Mouse (Mus musculus): ENCODE results near the gene Actn2. TPM values are rescaled to one million over a fixed set of nuclear protein-coding genes. Genes with fewer than 3 reads are reported as not detected.

Gene Actn2
- polyA plus RNA-seq, 1 experiment from 2014 or later = 1.6 TPM

DNA sequence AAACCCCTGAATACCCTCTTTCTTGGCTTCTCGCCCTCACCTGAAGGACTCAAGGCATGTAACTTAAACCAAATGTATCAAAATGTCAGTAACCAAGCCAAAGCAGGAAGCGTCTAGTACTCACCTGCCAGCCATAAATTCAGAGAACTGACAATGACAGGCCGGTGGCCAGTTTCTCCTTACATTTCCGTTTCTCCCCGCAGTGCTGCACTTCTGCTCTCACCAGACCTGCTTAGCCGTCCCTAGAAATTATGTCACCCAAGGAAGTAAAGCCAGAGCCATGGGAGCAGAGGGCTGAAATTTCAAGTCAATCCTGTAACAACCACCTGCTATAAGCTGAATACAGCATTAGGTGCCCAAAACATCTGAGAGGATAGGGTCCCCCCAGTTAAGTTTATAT lies 887 bp upstream of the Actn2 start:
- H3K9me3 ChIP-seq = no peaks in the 10 kb centered on the region
- no peak overlapping the region for H3K9ac ChIP-seq
- H3K27me3 ChIP-seq = 0 out of 2 replicates have a peak, but pooled peaks cover 4% of the 10 kb centered on the region
- no peaks in the 10 kb centered on the region for H3K36me3 ChIP-seq (replicated peaks)
- H3K4me2 ChIP-seq = no peak overlapping the region
- H3K27ac ChIP-seq = no peak overlapping the region
- 56% methylated on average over 6 of the region's 6 CpGs for WGBS
- ATAC-seq (ENCODE audit: low FRiP score) = no peak
- no peak overlapping the region for H3K4me3 ChIP-seq (replicated peaks)
- H3K4me1 ChIP-seq = no peaks in the 10 kb centered on the region

DNA sequence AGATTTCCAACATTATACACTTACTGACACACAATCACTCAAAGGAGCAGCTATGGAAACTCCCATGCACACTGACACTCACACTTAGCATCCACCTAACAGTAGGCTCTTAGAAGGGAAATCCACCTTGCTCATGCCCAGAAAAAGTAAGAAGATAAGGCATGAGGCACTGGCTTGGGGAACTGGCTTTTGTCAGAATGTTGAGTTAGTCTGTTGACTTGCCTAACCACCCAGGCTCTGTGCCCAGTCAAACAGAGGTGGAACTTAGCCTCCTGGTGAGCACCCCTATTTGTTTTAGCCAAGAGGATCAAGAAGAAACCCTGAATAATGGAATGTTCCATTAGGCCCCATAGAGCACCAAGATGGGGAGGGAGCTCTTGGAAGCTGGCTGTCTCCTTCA lies 1.1 kb downstream of the Actn2 start:
- Histone ChIP-seq H3K27me3 (0 out of 2 replicates have a peak, but pooled peaks cover 4% of the 10 kb centered on the region), H3K27ac (no peak overlapping the region), H3K4me3 (replicated peaks) (no peak overlapping the region), H3K4me2 (no peak overlapping the region), H3K9ac (no peak overlapping the region), H3K36me3 (replicated peaks) (no peaks in the 10 kb centered on the region), H3K9me3 (no peaks in the 10 kb centered on the region), H3K4me1 (no peaks in the 10 kb centered on the region)
- no peak for ATAC-seq (ENCODE audit: low FRiP score)

DNA sequence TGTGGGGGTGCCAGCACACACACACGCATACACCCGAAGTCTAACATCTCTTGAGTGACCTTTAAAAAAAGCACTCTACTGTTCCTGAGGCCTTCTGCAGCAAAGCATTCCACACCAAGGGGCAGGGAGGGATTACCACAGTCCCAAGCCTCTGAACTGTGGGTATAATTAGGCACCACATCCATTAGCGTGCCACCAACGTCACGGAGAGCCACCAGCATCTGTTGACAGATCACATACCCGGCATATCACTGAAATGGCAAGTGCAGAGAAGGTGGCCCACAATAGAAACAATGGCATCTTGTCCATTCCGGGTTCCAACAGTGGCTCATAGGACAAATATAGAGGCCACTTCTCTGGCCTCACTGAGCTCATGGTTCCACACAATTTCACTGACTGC lies 2.8 kb downstream of the Actn2 start:
- no peak for ATAC-seq (ENCODE audit: low FRiP score)
- H3K4me3 ChIP-seq (replicated peaks) = no peak overlapping the region
- 86% methylated on average over 7 of the region's 7 CpGs for WGBS
- no peak overlapping the region for H3K27ac ChIP-seq
- 0 out of 2 replicates have a peak, but pooled peaks cover 4% of the 10 kb centered on the region for H3K27me3 ChIP-seq
- H3K4me2 ChIP-seq = no peak overlapping the region
- H3K4me1 ChIP-seq = no peaks in the 10 kb centered on the region
- no peaks in the 10 kb centered on the region for H3K36me3 ChIP-seq (replicated peaks)
- H3K9me3 ChIP-seq = no peaks in the 10 kb centered on the region
- H3K9ac ChIP-seq = no peak overlapping the region

DNA sequence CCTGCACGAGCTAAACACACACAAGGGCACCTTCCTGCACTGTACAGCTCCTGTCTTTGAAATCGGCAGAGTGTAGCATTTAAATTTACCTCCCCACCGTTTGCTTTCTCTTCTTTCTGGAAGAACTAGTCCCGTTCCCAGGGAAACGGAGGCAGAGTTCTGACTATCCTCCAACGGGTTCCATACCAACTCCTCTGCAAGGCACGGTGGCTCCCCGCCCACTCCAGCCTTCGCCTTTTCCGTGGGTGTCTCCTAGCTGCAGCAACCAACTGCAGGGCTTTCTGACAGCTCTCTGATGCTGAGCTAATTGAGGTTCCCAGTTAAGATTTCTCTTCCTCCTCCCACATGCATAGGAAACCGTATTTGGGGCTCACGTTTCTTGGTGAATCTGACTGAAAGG lies 6.5 kb downstream of the Actn2 start:
- Histone ChIP-seq H3K4me2 (no peak overlapping the region), H3K27me3 (no peaks in the 10 kb centered on the region)
- 79% methylated on average over 12 of the region's 12 CpGs for WGBS

DNA sequence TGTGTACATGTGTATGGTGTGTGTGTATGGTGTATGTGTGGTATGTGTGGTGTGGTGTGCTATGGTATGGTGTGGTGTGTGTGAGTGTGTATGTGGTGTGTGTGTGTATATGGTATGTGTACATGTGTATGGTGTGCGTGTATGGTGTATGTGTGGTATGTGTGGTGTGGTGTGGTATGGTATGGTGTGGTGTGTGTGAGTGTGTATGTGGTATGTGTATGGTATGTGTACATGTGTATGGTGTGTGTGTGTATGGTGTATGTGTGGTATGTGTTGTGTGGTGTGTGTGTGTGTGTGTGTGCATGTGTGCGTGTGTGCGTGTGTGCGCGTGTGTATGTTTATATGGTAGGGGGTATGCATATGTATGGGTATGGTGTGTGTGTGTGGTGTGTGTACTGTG lies 9.0 kb downstream of the Actn2 start:
- Histone ChIP-seq H3K4me3 (replicated peaks) (no peak overlapping the region), H3K4me1 (no peaks in the 10 kb centered on the region), H3K36me3 (replicated peaks) (no peaks in the 10 kb centered on the region), H3K27me3 (no peaks in the 10 kb centered on the region), H3K27ac (no peak overlapping the region), H3K9ac (no peak overlapping the region), H3K9me3 (no peaks in the 10 kb centered on the region), H3K4me2 (no peak overlapping the region)
- no peak for ATAC-seq (ENCODE audit: low FRiP score)
- 90% methylated on average over 5 of the region's 5 CpGs for WGBS

More for the DNA sequence above, 6.5 kb downstream of the Actn2 start:
- Histone ChIP-seq H3K27ac (no peak overlapping the region), H3K9ac (no peak overlapping the region), H3K4me3 (replicated peaks) (no peak overlapping the region), H3K36me3 (replicated peaks) (no peaks in the 10 kb centered on the region), H3K9me3 (no peaks in the 10 kb centered on the region), H3K4me1 (no peaks in the 10 kb centered on the region)
- no peak for ATAC-seq (ENCODE audit: low FRiP score)

DNA sequence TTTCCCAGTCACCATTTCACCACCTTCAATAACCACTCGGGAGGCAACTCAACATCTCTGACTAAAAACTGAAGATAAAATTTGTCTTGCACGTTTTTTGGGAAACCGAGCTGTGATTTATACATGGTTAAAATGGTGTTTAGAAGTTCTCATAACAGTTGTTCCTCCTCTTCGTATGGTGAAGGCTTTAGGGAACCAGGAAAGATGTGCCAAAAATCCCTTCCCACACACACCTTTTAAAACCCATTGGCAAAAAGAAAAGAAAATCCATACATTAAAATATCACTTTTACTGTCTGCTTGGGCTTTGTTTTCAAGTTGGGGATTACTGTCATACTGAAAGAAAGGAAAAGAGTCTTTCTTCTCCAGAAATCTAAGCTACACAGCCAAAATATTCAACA lies 12.2 kb downstream of the Actn2 start:
- H3K4me3 ChIP-seq (replicated peaks) = no peak overlapping the region
- ATAC-seq (ENCODE audit: low FRiP score) = no peak
- 85% methylated on average over 4 of the region's 4 CpGs for WGBS
- no peaks in the 10 kb centered on the region for H3K36me3 ChIP-seq (replicated peaks)
- no peaks in the 10 kb centered on the region for H3K4me1 ChIP-seq
- no peaks in the 10 kb centered on the region for H3K27me3 ChIP-seq
- no peak overlapping the region for H3K4me2 ChIP-seq
- no peak overlapping the region for H3K9ac ChIP-seq
- no peaks in the 10 kb centered on the region for H3K9me3 ChIP-seq
- H3K27ac ChIP-seq = no peak overlapping the region

DNA sequence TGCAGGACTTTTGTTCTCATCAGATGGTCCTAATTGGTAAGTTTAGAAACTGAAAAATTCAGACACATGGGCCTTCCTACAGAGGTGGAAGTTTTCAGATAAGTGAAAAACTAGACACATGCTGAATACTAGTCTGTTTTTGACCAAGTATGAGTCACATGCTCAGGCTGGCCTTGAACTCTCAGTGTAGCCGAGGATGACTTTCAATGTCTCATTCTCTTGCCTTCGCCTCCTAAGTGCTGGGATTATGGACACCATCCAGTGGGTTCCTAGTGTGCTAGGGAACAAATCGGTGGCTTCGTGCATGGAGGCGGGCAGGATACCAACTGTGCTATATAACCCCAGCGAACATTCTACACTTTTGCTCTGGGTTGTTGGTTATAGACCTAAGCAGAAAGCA lies 13.0 kb downstream of the Actn2 start:
- Histone ChIP-seq H3K27me3 (no peaks in the 10 kb centered on the region), H3K9ac (no peak overlapping the region), H3K4me1 (no peaks in the 10 kb centered on the region), H3K27ac (no peak overlapping the region), H3K9me3 (no peaks in the 10 kb centered on the region), H3K36me3 (replicated peaks) (no peaks in the 10 kb centered on the region), H3K4me3 (replicated peaks) (no peak overlapping the region), H3K4me2 (no peak overlapping the region)
- no peak for ATAC-seq (ENCODE audit: low FRiP score)
- 96% methylated on average over 6 of the region's 6 CpGs for WGBS

DNA sequence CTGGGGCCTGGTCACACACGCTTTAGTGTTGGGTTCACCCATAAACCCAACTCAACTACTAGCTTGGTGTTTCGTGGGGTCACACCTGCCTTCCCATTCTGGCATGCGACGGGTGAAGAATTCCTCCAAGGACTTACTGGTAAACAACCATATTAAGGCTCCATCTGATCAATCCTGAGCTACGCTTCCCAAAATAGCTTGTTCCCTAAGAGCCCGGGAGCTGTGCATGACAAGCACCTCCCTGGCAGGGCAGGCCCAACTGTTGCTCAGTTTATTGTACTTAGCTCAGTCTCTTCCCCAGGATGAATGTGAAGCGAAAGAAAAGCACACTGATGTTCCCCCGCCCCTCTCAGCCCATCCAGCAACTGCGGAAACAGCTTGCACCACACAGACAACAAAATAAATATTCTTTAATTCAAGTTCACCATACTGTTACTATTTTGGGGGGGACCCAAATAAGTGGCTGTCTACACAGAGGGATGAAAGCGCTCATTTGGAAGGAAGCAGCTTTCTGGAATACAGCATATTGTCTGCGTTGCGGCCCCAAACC lies 17.4 kb downstream of the Actn2 start:
- Histone ChIP-seq H3K4me3 (replicated peaks) (no peak overlapping the region), H3K9ac (no peak overlapping the region), H3K9me3 (no peaks in the 10 kb centered on the region), H3K4me2 (no peak overlapping the region), H3K27ac (no peak overlapping the region), H3K4me1 (no peaks in the 10 kb centered on the region), H3K36me3 (replicated peaks) (no peaks in the 10 kb centered on the region), H3K27me3 (no peaks in the 10 kb centered on the region)
- no peak for ATAC-seq (ENCODE audit: low FRiP score)
- WGBS = 89% methylated on average over 12 of the region's 12 CpGs

DNA sequence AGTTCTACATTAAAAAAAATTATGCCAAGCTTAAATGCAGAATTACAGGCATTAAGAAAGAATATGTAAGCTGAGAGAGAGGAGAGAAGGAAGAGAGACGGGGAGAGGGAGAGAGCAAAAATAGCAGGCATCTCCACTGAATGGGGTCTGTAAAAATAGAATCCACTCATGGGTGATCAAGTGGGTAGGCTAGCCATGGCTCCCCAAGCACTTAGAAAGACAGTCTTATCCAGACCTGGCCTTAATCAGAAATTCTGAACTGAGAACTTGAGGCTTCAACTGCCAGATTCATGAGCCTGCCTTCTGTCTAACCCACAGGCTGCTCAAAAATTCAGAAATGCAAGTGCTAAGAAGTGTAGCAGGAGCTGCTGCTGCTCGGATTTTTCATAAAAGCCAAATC lies 20.4 kb downstream of the Actn2 start:
- Histone ChIP-seq H3K27me3 (no peaks in the 10 kb centered on the region), H3K4me3 (replicated peaks) (no peak overlapping the region), H3K36me3 (replicated peaks) (no peaks in the 10 kb centered on the region), H3K9me3 (no peaks in the 10 kb centered on the region), H3K4me1 (no peaks in the 10 kb centered on the region), H3K9ac (no peak overlapping the region), H3K27ac (no peak overlapping the region), H3K4me2 (no peak overlapping the region)
- ATAC-seq (ENCODE audit: low FRiP score) = no peak
- 73% methylated on average over 2 of the region's 2 CpGs for WGBS

DNA sequence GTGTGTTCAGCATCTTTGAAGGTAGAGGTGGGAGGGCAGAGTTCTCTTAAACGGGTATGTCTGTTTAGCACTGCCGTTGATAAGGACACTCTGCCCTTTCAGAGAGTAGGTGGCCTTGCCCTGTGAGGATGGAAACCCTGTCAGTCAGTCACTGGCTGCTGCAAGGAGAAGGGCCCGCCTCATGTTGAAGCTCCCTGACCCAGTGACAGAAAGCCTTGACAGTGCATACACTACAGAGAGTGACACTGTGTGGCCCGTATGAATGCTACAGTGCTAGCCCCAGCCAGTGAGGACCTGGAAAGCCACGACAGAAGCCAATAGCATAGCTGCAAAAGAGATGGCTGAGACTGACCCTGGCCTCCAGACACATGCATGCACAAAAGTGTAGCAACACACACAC lies 22.5 kb downstream of the Actn2 start:
- H3K4me1 ChIP-seq = no peaks in the 10 kb centered on the region
- no peak for ATAC-seq (ENCODE audit: low FRiP score)
- no peak overlapping the region for H3K4me3 ChIP-seq (replicated peaks)
- no peaks in the 10 kb centered on the region for H3K36me3 ChIP-seq (replicated peaks)
- no peaks in the 10 kb centered on the region for H3K9me3 ChIP-seq
- no peak overlapping the region for H3K27ac ChIP-seq
- 83% methylated on average over 5 of the region's 5 CpGs for WGBS
- no peak overlapping the region for H3K4me2 ChIP-seq
- H3K27me3 ChIP-seq = no peaks in the 10 kb centered on the region
- H3K9ac ChIP-seq = no peak overlapping the region

DNA sequence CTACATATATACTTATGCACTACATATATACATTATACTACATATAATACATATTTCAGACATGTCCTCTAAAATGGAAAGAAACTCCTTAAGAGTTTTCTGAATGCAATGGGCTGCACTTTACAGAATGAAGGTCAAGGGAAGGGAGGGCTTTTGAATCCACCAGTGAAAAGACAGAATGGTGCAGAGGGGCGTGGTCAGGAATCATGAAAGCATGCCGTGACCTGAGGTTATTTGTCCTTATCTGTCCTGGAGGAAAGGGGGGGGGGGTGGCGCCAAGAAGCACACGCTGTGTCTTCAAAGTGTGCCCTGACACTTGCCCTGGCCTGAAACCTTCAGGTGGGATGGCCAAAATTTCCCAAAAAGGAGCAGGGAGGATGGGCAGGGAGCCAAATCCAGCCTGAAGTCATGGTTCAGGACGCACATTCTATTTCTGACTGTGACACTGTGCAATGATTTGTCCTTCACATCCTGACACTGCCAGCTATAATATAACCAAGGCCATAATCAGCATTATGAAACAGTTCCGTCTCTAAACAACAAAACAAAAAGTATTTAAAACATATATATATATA lies 23.3 kb downstream of the Actn2 start:
- Histone ChIP-seq H3K36me3 (replicated peaks) (no peaks in the 10 kb centered on the region), H3K4me3 (replicated peaks) (no peak overlapping the region), H3K4me2 (no peak overlapping the region), H3K27me3 (no peaks in the 10 kb centered on the region), H3K27ac (no peak overlapping the region), H3K9ac (no peak overlapping the region), H3K4me1 (0 out of 2 replicates have a peak, but pooled peaks cover under 1% of the 10 kb centered on the region), H3K9me3 (no peaks in the 10 kb centered on the region)
- 70% methylated on average over 6 of the region's 6 CpGs for WGBS
- ATAC-seq (ENCODE audit: low FRiP score) = no peak

DNA sequence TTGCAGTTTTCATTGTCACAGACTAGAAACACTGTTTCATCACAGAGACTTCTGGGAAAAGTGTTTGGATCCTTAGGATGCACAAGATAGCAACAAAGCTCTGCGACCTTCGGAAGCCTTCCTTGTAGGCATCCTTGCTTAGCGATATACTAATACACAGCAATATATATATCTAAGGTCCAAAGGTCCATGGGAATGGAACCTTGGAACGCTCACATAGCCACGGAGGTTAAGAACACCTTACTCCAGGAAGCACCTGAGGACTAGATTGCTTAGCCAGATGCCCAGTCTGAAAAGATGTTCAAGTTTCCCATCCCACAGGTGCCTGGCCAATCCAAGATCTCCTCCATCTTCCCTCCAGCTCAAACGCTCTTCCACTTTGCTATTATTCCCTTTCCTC lies 26.4 kb downstream of the Actn2 start:
- H3K9me3 ChIP-seq = no peaks in the 10 kb centered on the region
- no peak for ATAC-seq (ENCODE audit: low FRiP score)
- no peak overlapping the region for H3K4me3 ChIP-seq (replicated peaks)
- H3K4me1 ChIP-seq = 0 out of 2 replicates have a peak, but pooled peaks cover 3% of the 10 kb centered on the region
- no peak overlapping the region for H3K9ac ChIP-seq
- H3K36me3 ChIP-seq (replicated peaks) = no peaks in the 10 kb centered on the region
- H3K4me2 ChIP-seq = no peak overlapping the region
- no peaks in the 10 kb centered on the region for H3K27me3 ChIP-seq
- no peak overlapping the region for H3K27ac ChIP-seq
- WGBS = 94% methylated on average over 6 of the region's 6 CpGs

DNA sequence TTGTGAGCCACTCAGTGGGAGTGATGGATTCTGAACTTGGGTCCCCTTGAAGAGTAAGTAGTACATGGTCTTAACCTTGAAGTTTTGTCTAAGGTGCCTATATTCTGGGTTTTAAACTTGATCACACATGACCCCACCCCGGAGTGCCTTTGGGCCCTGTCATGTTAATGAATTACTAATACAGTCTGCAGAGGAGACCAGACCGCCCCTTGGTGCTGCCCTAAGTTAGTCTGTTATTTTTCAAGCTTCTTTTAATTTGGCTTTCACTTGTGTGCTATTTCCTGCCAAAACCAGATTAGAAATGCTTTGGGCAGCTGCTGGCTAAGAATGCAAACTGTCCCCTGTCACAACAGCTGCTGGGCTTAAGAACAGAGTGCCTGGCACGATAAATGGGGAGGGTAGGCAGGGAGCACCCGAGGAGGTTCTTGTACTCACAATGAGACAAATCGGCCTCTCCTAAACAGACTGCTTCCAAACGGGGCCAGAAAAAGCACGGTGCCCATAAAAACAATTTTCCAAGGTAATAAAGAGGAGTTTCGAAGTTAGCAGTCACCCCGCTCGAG lies 28.5 kb downstream of the Actn2 start:
- no peak overlapping the region for H3K4me2 ChIP-seq
- ATAC-seq (ENCODE audit: low FRiP score) = peak; percentile 46; the same call in 1 of the 2 replicates
- no peaks in the 10 kb centered on the region for H3K27me3 ChIP-seq
- 0 out of 2 replicates have a peak, but pooled peaks cover 3% of the 10 kb centered on the region for H3K4me1 ChIP-seq
- H3K9ac ChIP-seq = no peak overlapping the region
- H3K27ac ChIP-seq = 0 out of 2 replicates have a peak overlapping the region, but pooled peaks have one; percentile 19
- no peaks in the 10 kb centered on the region for H3K36me3 ChIP-seq (replicated peaks)
- 74% methylated on average over 10 of the region's 10 CpGs for WGBS
- no peak overlapping the region for H3K4me3 ChIP-seq (replicated peaks)
- no peaks in the 10 kb centered on the region for H3K9me3 ChIP-seq

Measured in forebrain, embryonic 12.5 days (tissue).